Mouse (Mus musculus) myocyte (in vitro differentiated cells): ENCODE results near the gene Uba7. TPM values are rescaled to one million over a fixed set of nuclear protein-coding genes. Genes with fewer than 3 reads are reported as not detected.

ENCODE experiments used
- H3K27me3 ChIP-seq: one replicate; pipeline ENCODE4 v1.6.1; 2011; ENCODE audit not compliant: control insufficient read depth, insufficient read depth, insufficient read length
- H3K36me3 ChIP-seq: one replicate; pipeline ENCODE4 v1.6.1; 2011; ENCODE audit not compliant: control insufficient read depth, insufficient read depth
- H3K4me2 ChIP-seq: one replicate; pipeline ENCODE4 v1.6.1; 2011; ENCODE audit warnings: low read depth, control low read depth
- H3K4me3 ChIP-seq: one replicate; pipeline ENCODE4 v1.5.1; 2011; ENCODE audit warnings: mild to moderate bottlenecking, control low read depth, moderate library complexity
- H3K79me2 ChIP-seq: one replicate; pipeline ENCODE4 v1.6.1; 2011; ENCODE audit not compliant: control insufficient read depth, insufficient read depth
- H3ac ChIP-seq: one replicate; pipeline ENCODE4 v1.6.1; 2011; ENCODE audit not compliant: control insufficient read depth, insufficient read length
- CEBPB ChIP-seq: IDR thresholded peaks from 2 replicates; pipeline ENCODE4 v1.6.1; 2011; ENCODE audit warnings: mild to moderate bottlenecking, moderate library complexity; ENCODE audit not compliant: poor library complexity, insufficient read depth, severe bottlenecking
- E2F4 ChIP-seq: IDR thresholded peaks from one replicate; pipeline ENCODE4 v1.6.1; 2011; ENCODE audit warnings: mild to moderate bottlenecking, control low read depth, moderate library complexity; ENCODE audit not compliant: insufficient read depth
- MAX ChIP-seq: IDR thresholded peaks from one replicate; pipeline ENCODE4 v1.6.1; 2011; ENCODE audit warnings: low read depth, mild to moderate bottlenecking, control low read depth
- MYOD1 ChIP-seq, 3 experiments: IDR thresholded peaks; one replicate each; pipeline ENCODE4 v1.6.1; 2011; ENCODE audit warnings: control low read depth in 2 of 3, low read depth in 2 of 3, mild to moderate bottlenecking in 2 of 3, moderate library complexity in 1 of 3; ENCODE audit not compliant: insufficient read length in 2 of 3, control insufficient read depth in 1 of 3
- MYOG ChIP-seq, 3 experiments: IDR thresholded peaks; one replicate each; pipeline ENCODE4 v1.6.1; 2011; ENCODE audit warnings: control low read depth in 2 of 3, low read depth in 2 of 3, mild to moderate bottlenecking in 2 of 3; ENCODE audit not compliant: insufficient read length in 2 of 3, control insufficient read depth in 1 of 3, insufficient read depth in 1 of 3
- POLR2A ChIP-seq: IDR thresholded peaks from one replicate; pipeline ENCODE4 v1.6.1; 2011; ENCODE audit warnings: low read depth, mild to moderate bottlenecking, control low read depth, moderate library complexity; ENCODE audit not compliant: insufficient read length
- POLR2AphosphoS2 ChIP-seq: IDR thresholded peaks from one replicate; pipeline ENCODE4 v1.6.1; 2011; ENCODE audit warnings: low read depth, control low read depth; ENCODE audit not compliant: insufficient read length
- REST ChIP-seq: IDR thresholded peaks from one replicate; pipeline ENCODE4 v1.6.1; 2011; ENCODE audit warnings: mild to moderate bottlenecking, control low read depth, moderate library complexity; ENCODE audit not compliant: insufficient read depth, insufficient read length
- SRF ChIP-seq: IDR thresholded peaks from one replicate; pipeline ENCODE4 v1.6.1; 2011; ENCODE audit warnings: low read depth; ENCODE audit not compliant: control insufficient read depth, insufficient read length
- TCF12 ChIP-seq: IDR thresholded peaks from one replicate; pipeline ENCODE4 v1.6.1; 2011; ENCODE audit warnings: mild to moderate bottlenecking, control low read depth; ENCODE audit not compliant: poor library complexity, insufficient read depth, severe bottlenecking
- TCF3 ChIP-seq: IDR thresholded peaks from one replicate; pipeline ENCODE4 v1.6.1; 2011; ENCODE audit warnings: low read depth, control low read depth; ENCODE audit not compliant: insufficient read length
- USF1 ChIP-seq: IDR thresholded peaks from one replicate; pipeline ENCODE4 v1.6.1; 2011; ENCODE audit warnings: low read depth, mild to moderate bottlenecking, control low read depth, moderate library complexity
- polyA plus RNA-seq: library from polyadenylated mRNA; unstranded; fragments of >200 nt; fragmentation: generic; extraction: Trizol; gene quantifications from one replicate; pipeline ENCODE4 v1.2.1, GENCODE M21; 2012; ENCODE audit warnings: missing spikeins

The Uba7 gene
- polyA plus RNA-seq, 1 experiment, result 1.2 TPM

- Histone ChIP-seq H3K4me2 (no peak overlapping the region), H3ac (no peak overlapping the region), H3K4me3 (no peak overlapping the region), H3K27me3 (no peaks in the 10 kb centered on the region), H3K36me3 (no peaks in the 10 kb centered on the region), H3K79me2 (no peaks in the 10 kb centered on the region)
- no peak for TF ChIP-seq POLR2AphosphoS2
- TF ChIP-seq E2F4, result no peak
- TF ChIP-seq REST, result no peak
- no peak for TF ChIP-seq MYOD1 (IDR thresholded peaks at IDR 0.05; ENCODE audit: control insufficient read depth in 1 of 3, insufficient read length in 2 of 3, low read depth in 2 of 3)
- no peak for TF ChIP-seq TCF3
- no peak for TF ChIP-seq POLR2A
- no peak for TF ChIP-seq USF1
- TF ChIP-seq MYOG (IDR thresholded peaks at IDR 0.05; ENCODE audit: control insufficient read depth in 1 of 3, insufficient read depth in 1 of 3, insufficient read length in 2 of 3, low read depth in 2 of 3), result no peak
- TF ChIP-seq SRF, result no peak
- TF ChIP-seq TCF12, result no peak
- TF ChIP-seq CEBPB, result no peak
- no peak for TF ChIP-seq MAX
These were observed 8.6 kb upstream of the Uba7 start for GRCm38 (mm10) chr9:107966676-107967075.

GRCm38 (mm10) chr9:107967437-107967836 is 7.9 kb upstream of the Uba7 start:
- H3ac ChIP-seq, result no peak overlapping the region
- no peaks in the 10 kb centered on the region for H3K79me2 ChIP-seq
- H3K4me2 ChIP-seq, result no peak overlapping the region
- TF ChIP-seq TCF12, result no peak
- TF ChIP-seq MYOD1 (IDR thresholded peaks at IDR 0.05; ENCODE audit: control insufficient read depth in 1 of 3, insufficient read length in 2 of 3, low read depth in 2 of 3), result no peak
- TF ChIP-seq SRF, result no peak
- TF ChIP-seq E2F4, result no peak
- TF ChIP-seq USF1, result no peak
- TF ChIP-seq POLR2AphosphoS2, result no peak
- no peak for TF ChIP-seq TCF3
- TF ChIP-seq MYOG (IDR thresholded peaks at IDR 0.05; ENCODE audit: control insufficient read depth in 1 of 3, insufficient read depth in 1 of 3, insufficient read length in 2 of 3, low read depth in 2 of 3), result no peak
- no peak for TF ChIP-seq CEBPB
- no peak for TF ChIP-seq REST
- TF ChIP-seq MAX, result no peak
- TF ChIP-seq POLR2A, result no peak
- no peaks in the 10 kb centered on the region for H3K27me3 ChIP-seq
- H3K4me3 ChIP-seq, result no peak overlapping the region
- H3K36me3 ChIP-seq, result no peaks in the 10 kb centered on the region

GRCm38 (mm10) chr9:107968531-107968930 is 6.8 kb upstream of the Uba7 start:
- no peaks in the 10 kb centered on the region for H3K36me3 ChIP-seq
- no peak overlapping the region for H3K4me2 ChIP-seq
- H3K79me2 ChIP-seq, result no peaks in the 10 kb centered on the region
- H3K4me3 ChIP-seq, result no peak overlapping the region
- no peak overlapping the region for H3ac ChIP-seq
- TF ChIP-seq REST, result no peak
- no peak for TF ChIP-seq USF1
- no peak for TF ChIP-seq TCF12
- no peak for TF ChIP-seq CEBPB
- TF ChIP-seq MAX, result no peak
- no peak for TF ChIP-seq SRF
- no peaks in the 10 kb centered on the region for H3K27me3 ChIP-seq

- no peaks in the 10 kb centered on the region for H3K36me3 ChIP-seq
- H3K27me3 ChIP-seq, result no peaks in the 10 kb centered on the region
- H3K4me3 ChIP-seq, result no peak overlapping the region
- H3K79me2 ChIP-seq, result no peaks in the 10 kb centered on the region
- H3ac ChIP-seq, result no peak overlapping the region
- TF ChIP-seq MAX (no peak), USF1 (no peak), MYOD1 (IDR thresholded peaks at IDR 0.05; ENCODE audit: control insufficient read depth in 1 of 3, insufficient read length in 2 of 3, low read depth in 2 of 3) (no peak), REST (no peak), MYOG (IDR thresholded peaks at IDR 0.05; ENCODE audit: control insufficient read depth in 1 of 3, insufficient read depth in 1 of 3, insufficient read length in 2 of 3, low read depth in 2 of 3) (no peak), POLR2AphosphoS2 (no peak), SRF (no peak)
- H3K4me2 ChIP-seq, result no peak overlapping the region
These were observed 5.0 kb upstream of the Uba7 start for GRCm38 (mm10) chr9:107970311-107970710.

- Histone ChIP-seq H3K36me3 (no peaks in the 10 kb centered on the region), H3K4me2 (no peak overlapping the region), H3K4me3 (no peak overlapping the region), H3K27me3 (no peaks in the 10 kb centered on the region), H3ac (no peak overlapping the region), H3K79me2 (no peaks in the 10 kb centered on the region)
- TF ChIP-seq REST, result no peak
- TF ChIP-seq TCF3, result no peak
- TF ChIP-seq MYOG (IDR thresholded peaks at IDR 0.05; ENCODE audit: control insufficient read depth in 1 of 3, insufficient read depth in 1 of 3, insufficient read length in 2 of 3, low read depth in 2 of 3), result no peak
- no peak for TF ChIP-seq POLR2AphosphoS2
- no peak for TF ChIP-seq USF1
- no peak for TF ChIP-seq E2F4
- TF ChIP-seq MAX, result no peak
- TF ChIP-seq TCF12, result no peak
- TF ChIP-seq CEBPB, result no peak
- no peak for TF ChIP-seq SRF
- TF ChIP-seq POLR2A, result no peak
- TF ChIP-seq MYOD1 (IDR thresholded peaks at IDR 0.05; ENCODE audit: control insufficient read depth in 1 of 3, insufficient read length in 2 of 3, low read depth in 2 of 3), result no peak
These were observed 3.4 kb upstream of the Uba7 start for GRCm38 (mm10) chr9:107971690-107972541.
